Mouse (Mus musculus): Measurements from ENCODE around the gene Slc7a10.

GRCm38 (mm10) chr7:35185889-35186569 is at the start of gene Slc7a10:
- no peak for TF ChIP-seq CTCF (conservative IDR thresholded peaks at IDR 0.05; ENCODE audit: low read length)
- TF ChIP-seq POU5F1 (IDR thresholded peaks at IDR 0.05; ENCODE audit: borderline replicate concordance, low read length) = no peak
- TF ChIP-seq NANOG (IDR thresholded peaks at IDR 0.05; ENCODE audit: borderline replicate concordance, low read length) = no peak

Measured in E14TG2a.4 (cell line).